Mouse (Mus musculus) layer of hippocampus, adult 2 months (tissue): ENCODE results near the gene Cyb5rl. TPM values are rescaled to one million over a fixed set of nuclear protein-coding genes. Genes with fewer than 3 reads are reported as not detected.

Experiments
- DNase-seq, 2 experiments: peaks; one replicate each; pipeline ENCODE4 v3.0.0; 2022; ENCODE audit warnings: low spot score in 2 of 2
- H3K27ac ChIP-seq: fragments of 200-600 bp; 2 replicates; pipeline ENCODE4 v1.8.1; 2022
- H3K4me3 ChIP-seq: fragments of 200-600 bp; 2 replicates; pipeline ENCODE4 v1.8.1; 2022; ENCODE audit warnings: mild to moderate bottlenecking
- CTCF ChIP-seq: fragments of 200-600 bp; conservative IDR thresholded peaks from 2 replicates; pipeline ENCODE4 v1.8.1; 2022; ENCODE audit warnings: antibody characterized with exemption, mild to moderate bottlenecking, moderate library complexity
- total RNA-seq, 2 experiments: library from RNA; stranded (reverse); gene quantifications; 2 replicates each; pipeline ENCODE4 v1.2.3; 2021

Cyb5rl gene
- total RNA-seq, 2 experiments from 2014 or later, result 3.9 to 9.6 TPM

DNA sequence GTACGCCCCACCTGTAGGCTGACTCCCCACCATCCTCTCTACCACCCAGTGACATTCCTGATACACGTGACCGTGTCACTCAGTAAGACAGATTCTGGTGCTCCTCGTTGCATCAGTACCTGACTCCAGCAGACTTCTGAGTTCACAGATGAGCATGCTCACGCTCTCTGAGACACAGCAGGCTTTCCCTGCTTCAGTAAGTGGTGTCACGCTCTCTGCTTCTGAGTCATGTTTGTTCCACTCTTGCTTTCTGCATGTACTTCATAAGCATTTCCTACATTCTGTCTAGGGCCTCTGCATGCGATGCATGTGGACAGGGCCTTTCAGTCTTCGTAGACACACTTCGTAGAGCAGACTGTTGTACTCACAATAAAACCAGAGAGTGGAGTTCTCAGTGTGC is 5.6 kb downstream of the Cyb5rl start:
- TF ChIP-seq CTCF, result no peak
- H3K4me3 ChIP-seq, result no peak overlapping the region
- no peak overlapping the region for H3K27ac ChIP-seq
- DNase-seq, result no peak

DNA sequence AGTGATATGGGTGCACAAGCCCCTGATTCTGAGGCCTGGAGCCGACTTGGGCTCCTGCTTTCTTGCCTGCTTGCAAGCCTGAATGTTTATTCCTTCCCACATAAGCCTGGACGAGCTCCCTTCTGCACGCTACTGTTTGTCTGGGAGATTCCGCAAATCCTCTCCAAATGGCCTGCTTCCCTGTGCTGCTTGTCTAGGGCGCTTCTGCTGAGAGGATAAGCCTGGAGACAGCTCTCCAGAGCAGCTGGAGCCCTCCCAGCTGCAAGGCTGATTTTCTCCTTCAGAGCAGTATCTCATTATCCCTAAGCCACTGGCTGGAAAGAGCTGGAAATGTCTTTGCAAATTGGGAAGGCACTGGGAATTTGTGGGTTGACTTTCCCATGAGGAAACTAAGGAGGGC is 8.7 kb downstream of the Cyb5rl start:
- Histone ChIP-seq H3K27ac (peak overlapping the region; percentile 24; the same call in 1 of the 2 replicates), H3K4me3 (no peak overlapping the region)
- DNase-seq, result peak in 1 of 2 experiments; percentile 25
- no peak for TF ChIP-seq CTCF

DNA sequence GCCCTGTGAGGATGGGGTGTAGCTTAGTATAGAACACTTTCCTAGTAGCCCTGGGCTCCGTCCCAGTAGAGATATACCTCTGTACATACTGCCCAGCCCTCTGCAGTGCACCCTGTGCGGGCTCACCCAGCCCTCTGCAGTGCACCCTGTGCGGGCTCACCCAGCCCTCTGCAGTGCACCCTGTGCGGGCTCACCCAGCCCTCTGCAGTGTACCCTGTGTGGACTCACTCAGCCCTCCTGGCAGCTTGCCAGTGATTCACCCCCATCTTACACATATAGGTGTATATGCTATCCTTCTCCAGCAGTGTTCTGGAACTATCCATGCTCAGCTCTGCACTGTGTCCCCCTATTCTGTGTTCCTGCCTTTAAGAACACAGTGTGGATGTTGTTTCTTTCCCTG is 12.1 kb downstream of the Cyb5rl start:
- no peak for DNase-seq
- no peak for TF ChIP-seq CTCF
- Histone ChIP-seq H3K27ac (no peak overlapping the region), H3K4me3 (no peak overlapping the region)

DNA sequence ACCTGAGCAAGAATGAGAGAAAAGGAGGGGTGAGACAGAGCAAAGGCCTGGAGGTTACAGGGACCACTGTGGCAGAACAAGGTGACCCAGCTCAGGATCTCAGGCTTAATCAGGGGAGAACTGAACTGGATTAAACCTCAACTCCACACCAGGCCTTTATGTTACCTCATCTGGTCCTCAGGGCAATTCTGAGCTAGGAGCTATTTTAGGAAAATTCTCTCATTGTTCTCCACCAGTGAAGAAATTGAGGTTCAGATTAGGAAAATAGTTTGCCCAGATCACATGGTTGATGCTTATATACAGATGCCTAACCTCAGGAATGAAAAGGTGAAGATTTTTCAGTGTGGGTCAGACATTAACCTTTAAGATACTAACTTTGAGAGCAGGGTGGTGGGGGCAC is 12.9 kb downstream of the Cyb5rl start:
- no peak for DNase-seq
- TF ChIP-seq CTCF, result no peak
- H3K4me3 ChIP-seq, result no peak overlapping the region
- H3K27ac ChIP-seq, result no peak overlapping the region

DNA sequence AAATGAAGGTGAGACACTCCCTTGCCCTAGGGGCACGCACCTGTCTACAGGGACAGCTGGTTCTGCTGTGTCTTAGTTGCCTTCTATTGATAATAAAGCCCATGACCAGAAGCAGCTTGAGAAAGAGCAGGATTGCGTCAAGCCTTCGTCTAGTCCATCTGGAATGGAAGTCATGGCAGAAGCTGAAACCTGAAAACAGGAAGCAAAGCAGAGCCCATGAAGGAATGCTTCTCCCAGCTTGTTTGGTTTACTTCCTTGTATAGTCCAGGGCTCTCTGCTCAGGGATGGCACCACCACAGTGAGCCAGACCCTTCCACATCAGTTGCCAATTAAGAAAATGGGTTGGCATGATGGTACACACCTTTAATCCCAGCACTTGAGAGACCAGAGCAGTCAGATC is 15.4 kb downstream of the Cyb5rl start:
- H3K27ac ChIP-seq, result no peak overlapping the region
- H3K4me3 ChIP-seq, result no peak overlapping the region
- DNase-seq, result no peak
- no peak for TF ChIP-seq CTCF

DNA sequence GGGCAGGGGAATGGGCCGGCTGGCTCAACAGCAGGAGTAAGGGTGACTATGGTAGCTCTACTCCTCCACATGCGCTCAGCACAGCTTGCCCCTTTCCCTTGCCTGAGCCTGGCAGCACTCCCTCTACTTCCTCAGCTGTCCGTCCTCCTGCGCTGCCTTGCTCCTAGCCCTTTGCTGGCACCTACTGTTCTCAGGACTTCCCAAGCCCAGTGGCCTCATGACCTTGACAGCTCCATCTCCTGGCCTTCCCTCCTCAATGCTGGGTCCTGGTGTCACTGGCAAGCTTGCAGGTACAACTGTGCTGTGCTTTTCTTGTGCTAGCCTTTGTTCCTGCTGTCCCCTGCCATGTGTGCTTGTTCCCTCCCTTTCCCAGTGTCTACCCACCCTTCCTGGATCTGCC is 16.3 kb downstream of the Cyb5rl start:
- TF ChIP-seq CTCF, result no peak
- peak overlapping the region; percentile 88 for H3K27ac ChIP-seq
- DNase-seq, result no peak
- no peak overlapping the region for H3K4me3 ChIP-seq

DNA sequence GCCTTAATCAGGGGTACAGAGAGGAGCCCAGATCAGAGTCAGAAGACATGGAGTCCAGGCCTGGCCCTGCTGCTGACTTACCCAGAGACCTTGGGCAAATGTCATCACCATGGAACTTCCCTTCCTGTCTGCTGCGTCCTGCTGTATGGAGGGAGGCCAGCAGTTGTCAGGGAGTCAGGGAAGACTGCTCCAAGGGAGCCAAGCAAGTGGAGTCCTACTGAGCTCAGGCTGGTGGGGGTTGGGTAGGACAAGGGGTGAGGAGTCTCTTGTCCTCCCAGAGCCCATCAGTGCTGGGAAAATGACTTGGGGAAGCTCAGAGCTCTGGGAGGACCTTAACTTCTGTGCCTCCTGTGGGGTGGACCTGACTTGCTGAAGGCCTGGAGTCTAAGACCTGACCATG is 17.6 kb downstream of the Cyb5rl start:
- Histone ChIP-seq H3K27ac (peak overlapping the region; percentile 88), H3K4me3 (no peak overlapping the region)
- DNase-seq, result no peak
- no peak for TF ChIP-seq CTCF

DNA sequence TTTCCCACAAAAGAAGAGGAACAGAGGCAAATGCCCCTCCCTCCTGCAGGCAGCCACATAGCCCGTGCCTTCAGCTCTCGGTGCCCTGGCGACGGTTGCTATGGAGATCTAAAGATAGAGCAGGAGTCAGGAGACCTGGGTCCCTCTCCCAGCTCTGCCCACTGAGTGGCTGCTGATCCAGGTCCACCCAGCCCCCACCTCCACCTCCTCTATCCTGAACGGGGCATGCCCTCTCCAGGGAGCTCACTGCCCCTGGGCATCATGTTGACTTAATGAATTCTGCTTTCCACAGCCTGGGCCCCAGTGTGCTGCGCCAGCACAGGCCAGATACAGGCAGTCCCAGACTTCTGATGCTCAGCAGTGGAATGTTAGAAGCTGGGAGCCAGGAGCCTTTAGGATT is 18.1 kb downstream of the Cyb5rl start:
- H3K27ac ChIP-seq, result peak overlapping the region; percentile 88
- no peak overlapping the region for H3K4me3 ChIP-seq
- TF ChIP-seq CTCF, result no peak
- peak; percentile 74 to 83 for DNase-seq

DNA sequence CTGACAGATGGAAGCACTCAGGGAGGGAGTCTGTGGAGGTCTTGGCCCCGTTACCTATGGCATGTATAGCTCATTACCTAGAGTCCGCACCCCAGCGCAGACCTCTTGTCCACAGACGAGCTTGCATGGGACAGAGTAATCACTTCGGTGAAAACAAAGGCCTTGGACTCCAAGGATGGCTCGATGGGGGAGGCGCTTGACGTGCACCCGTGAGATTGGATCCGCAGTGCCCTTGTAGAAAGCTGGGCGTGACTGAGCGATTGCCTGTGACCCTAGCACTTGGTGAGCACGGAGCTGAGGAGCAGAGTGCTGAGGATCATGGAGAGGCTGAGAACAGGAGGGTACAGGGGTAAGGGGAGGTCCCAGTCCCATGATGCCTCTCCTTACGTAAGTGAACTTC is 24.9 kb downstream of the Cyb5rl start:
- no peak for TF ChIP-seq CTCF
- DNase-seq, result no peak
- Histone ChIP-seq H3K27ac (no peak overlapping the region), H3K4me3 (no peak overlapping the region)

DNA sequence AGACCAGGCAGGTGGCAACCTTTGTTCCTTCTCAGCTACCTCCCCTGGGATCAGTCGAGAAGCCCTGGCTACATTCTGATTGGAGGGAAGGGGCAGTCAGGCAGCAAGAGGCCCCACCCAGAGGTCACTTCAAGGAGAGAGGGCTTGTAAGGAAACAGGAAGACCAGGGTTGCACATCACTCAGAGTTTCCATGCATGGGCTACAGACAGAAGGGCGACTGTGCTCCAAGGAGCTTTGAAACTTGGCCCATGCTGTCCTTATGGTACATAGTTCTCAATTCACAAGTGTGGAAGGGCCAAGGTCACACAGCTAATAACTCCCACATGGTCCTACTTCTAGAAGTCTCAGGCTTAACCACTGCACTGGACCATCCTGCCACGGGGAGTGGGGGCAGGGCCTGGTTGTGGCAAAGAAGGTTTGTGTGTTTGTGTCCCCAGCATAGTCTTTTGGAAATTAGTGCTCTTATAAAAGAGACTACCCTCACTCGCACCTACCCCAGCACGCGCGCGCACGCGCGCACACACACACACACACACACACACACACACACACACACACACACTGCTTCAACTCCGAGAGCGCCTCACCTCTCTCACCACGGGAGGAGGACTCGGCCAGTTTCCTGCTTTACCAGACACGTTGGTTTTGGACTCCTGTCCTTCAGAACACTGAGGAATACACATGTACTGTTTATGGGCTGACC is 27.8 kb downstream of the Cyb5rl start:
- Histone ChIP-seq H3K27ac (no peak overlapping the region), H3K4me3 (no peak overlapping the region)
- TF ChIP-seq CTCF, result no peak
- no peak for DNase-seq

DNA sequence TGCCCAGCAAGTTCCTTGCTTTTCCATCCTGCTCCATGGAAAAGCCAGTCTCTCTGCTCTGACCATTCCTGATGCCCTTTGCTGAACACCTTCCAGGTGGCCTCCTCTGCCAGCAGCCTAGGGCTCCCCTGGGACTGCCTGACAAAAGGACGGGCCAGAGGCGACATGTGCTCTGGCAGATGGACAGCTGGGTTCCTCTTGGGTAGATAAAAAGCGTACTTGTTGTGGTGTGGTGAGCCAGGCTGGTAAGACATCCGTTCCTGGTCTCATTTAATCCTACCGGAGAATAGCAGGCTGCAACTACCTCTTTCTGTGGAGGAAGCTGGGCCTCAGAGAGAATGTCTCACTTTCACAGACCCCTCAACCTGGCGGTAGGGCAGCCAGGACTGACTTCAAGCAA is 29.3 kb downstream of the Cyb5rl start:
- no peak for DNase-seq
- no peak for TF ChIP-seq CTCF
- H3K4me3 ChIP-seq, result no peak overlapping the region
- H3K27ac ChIP-seq, result no peak overlapping the region

DNA sequence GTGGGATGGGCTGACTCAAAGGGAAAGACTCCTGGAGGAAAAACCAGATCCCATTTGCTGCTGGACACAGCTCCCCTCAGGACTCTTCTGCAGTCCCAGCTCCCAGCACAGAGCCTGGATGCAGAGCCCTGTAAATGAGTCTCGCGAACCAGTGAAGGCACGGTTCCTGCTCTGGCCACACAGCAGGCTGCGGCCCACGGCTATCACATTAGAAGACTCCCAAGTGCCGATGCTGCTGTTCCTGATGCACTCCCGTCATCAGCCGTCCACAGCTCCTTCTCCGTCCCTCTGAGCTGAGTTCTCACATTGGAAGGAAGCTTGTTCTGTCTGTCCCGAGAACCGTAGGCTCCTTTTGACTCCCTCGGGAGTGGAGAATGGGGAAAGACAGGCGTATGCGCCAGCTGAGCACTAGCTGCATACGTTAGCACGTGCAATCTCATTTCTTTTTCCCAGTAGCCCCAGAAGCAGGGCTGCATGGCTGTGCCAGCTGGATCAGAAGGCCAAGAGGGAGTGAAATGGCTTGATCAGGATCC is 30.1 kb downstream of the Cyb5rl start, which contains the start of gene Cdcp2:
Gene Cdcp2 (plus strand): TSS at position 51 of the 533 bp plus-strand sequence.
- no peak for TF ChIP-seq CTCF
- Histone ChIP-seq H3K27ac (no peak within 1 kb of the TSS), H3K4me3 (no peak within 1 kb of the TSS)
- no peak for DNase-seq

DNA sequence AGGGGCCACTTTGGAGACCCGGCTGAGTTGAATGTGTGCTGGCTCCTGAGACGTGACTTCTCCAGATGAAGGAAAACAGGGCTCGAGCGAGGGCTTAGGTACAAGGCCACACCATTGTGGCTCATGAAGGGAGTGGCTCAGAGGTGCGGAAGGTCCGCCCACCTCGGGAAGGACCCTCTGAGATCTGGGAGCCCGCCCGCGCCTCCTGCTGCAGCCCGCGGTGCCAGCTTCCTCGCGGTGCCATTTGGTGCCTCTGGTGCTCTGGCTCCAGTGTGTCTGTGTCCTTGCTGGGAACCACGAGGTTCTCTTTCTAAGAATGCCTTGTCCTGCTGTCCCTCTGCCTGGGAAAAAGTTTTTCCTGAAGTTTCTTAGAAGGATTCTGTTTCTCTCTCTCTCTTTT is 31.1 kb downstream of the Cyb5rl start:
- H3K27ac ChIP-seq, result no peak overlapping the region
- TF ChIP-seq CTCF, result no peak; the same call in 1 of the 2 replicates
- no peak for DNase-seq
- H3K4me3 ChIP-seq, result no peak overlapping the region

DNA sequence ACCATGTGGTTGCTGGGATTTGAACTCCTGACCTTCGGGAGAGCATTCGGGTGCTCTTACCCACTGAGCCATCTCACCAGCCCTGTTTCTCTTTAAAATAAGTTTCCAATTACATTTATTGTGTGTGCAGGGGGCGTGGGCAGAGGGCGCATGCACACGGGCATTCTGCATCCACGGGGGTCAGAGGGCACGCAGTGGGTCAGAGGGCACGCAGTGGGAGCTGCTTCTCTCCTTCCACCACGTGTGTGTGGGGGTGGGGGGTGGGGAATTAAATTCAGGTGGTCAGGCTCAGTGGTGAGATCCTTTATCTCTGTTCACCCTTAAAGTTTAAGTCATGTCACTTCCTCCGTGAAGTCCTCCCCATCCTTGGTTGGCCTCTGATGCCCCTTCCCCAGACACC is 31.6 kb downstream of the Cyb5rl start:
- Histone ChIP-seq H3K27ac (no peak overlapping the region), H3K4me3 (no peak overlapping the region)
- TF ChIP-seq CTCF, result no peak
- no peak for DNase-seq
